Mouse (Mus musculus): ENCODE measurements around the gene A430089I19Rik. TPM values are rescaled to one million over a fixed set of nuclear protein-coding genes. Genes with fewer than 3 reads are reported as not detected.
"Not testable (repeated sequence)": the region's sequence is repeated elsewhere in the genome, so short reads cannot be mapped to it uniquely, and the experiment has no call there.

A430089I19Rik gene
- total RNA-seq (2015) = not detected in 2 replicates
- total RNA-seq (2017) = not detected in 2 replicates

GRCm38 (mm10) chr5:94306696-94307095 is at the start of gene A430089I19Rik:
A430089I19Rik (minus strand) TSS chr5:94306796.
- ATAC-seq (ENCODE audit: poor library complexity, severe bottlenecking) = not testable (repeated sequence)

DNA sequence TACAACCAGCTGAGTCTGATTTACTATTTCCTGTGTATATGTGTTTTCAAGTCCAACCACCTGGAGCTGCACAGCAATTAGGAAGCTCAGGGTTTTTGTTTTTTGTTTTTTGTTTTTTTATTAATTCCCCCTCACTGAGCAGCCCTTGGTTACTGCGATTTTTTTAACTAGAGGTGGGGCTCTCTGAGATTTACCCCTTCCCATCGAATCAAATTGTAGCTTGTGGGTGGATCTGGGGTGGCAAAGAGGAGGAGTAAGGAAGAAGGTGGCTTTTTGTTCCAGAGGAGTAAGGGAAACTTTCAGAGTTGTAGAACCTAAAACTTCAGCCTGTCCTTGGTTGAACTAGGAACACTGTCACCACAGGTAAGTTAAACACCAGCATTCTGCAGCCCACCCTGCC is 32.9 kb upstream of the A430089I19Rik start, which contains the start of gene AA792892:
TSS of gene AA792892 (plus strand) at position 301 of the 400 bp plus-strand sequence.
- ATAC-seq (ENCODE audit: poor library complexity, severe bottlenecking) = not testable (repeated sequence)

DNA sequence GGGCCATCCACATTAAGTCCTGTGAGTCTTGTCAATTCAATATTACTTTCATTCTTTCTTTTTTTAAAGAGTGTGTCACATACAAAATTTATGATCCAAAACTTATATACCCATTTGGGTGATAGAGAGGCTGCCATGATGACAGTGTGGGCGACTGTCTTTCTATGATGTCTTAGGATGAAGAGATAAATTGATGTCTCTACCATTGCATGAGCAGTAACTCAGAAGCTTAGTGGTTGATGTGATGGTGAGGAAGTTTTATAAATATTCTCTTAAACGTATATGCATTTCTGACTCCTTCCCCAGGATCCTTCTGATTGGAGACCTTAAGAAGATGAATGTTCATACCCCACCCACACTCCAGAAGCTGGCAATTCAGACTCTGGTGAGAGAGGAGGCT is 7.5 kb upstream of the A430089I19Rik start, which contains the start of gene Gm6502:
TSS of gene Gm6502 (plus strand) at position 301 of the 400 bp plus-strand sequence.
- not testable (repeated sequence) for ATAC-seq (ENCODE audit: poor library complexity, severe bottlenecking)

Other genes with a start within 250 kb of the A430089I19Rik start
- not detected in 2 replicates for gene BC061212, start 236.3 kb downstream of the A430089I19Rik start, total RNA-seq (2015)
- gene BC061212, start 236.3 kb downstream of the A430089I19Rik start, total RNA-seq (2017) = not detected in 2 replicates
- not detected in 2 replicates for gene Gm6351, start 230.4 kb downstream of the A430089I19Rik start, total RNA-seq (2015)
- not detected in 2 replicates for gene Gm6351, start 230.4 kb downstream of the A430089I19Rik start, total RNA-seq (2017)
- not detected in 2 replicates for gene Gm3106, start 88.8 kb downstream of the A430089I19Rik start, total RNA-seq (2015)
- gene Gm3106, start 88.8 kb downstream of the A430089I19Rik start, total RNA-seq (2017) = not detected in 2 replicates
- not detected in 2 replicates for gene Gm6502, start 7.6 kb upstream of the A430089I19Rik start, total RNA-seq (2015)
- not detected in 2 replicates for gene Gm6502, start 7.6 kb upstream of the A430089I19Rik start, total RNA-seq (2017)
- gene AA792892, start 33.0 kb upstream of the A430089I19Rik start, total RNA-seq (2015) = not detected in 2 replicates
- not detected in 2 replicates for gene AA792892, start 33.0 kb upstream of the A430089I19Rik start, total RNA-seq (2017)
- gene Gm7682, start 139.0 kb upstream of the A430089I19Rik start, total RNA-seq (2015) = not detected in 2 replicates
- not detected in 2 replicates for gene Gm7682, start 139.0 kb upstream of the A430089I19Rik start, total RNA-seq (2017)
- not detected in 2 replicates for gene Gm3139, start 219.5 kb upstream of the A430089I19Rik start, total RNA-seq (2015)
- not detected in 2 replicates for gene Gm3139, start 219.5 kb upstream of the A430089I19Rik start, total RNA-seq (2017)